Mouse (Mus musculus) natural killer cell, adult 2 months (primary cell): ENCODE results near the gene Chil4.
"Not testable (repeated sequence)": the region's sequence is repeated elsewhere in the genome, so short reads cannot be mapped to it uniquely, and the experiment has no call there.

Source experiments
- DNase-seq, 2 experiments: peaks; one replicate each; pipeline ENCODE4 v3.0.0; 2022; ENCODE audit warnings: low spot score in 2 of 2

The Chil4 gene

DNA sequence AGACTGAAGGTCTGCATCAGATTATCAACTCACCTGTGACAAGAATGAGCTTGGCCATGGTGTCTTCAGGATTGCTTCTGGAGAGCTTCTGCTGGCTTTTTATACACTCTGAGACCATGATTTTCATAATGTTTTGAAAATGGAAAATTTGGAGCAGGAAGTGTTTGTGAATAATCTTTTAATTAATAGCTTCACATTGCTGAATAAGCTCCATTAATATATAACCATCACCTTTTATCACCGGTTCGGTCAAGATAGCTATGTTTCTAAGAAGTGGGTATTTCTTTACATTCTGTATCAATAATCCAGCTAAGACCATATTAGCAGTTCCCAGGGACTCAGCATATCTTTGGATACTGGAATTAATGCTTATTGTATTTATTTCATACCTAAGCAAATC, at the start of gene Chil4:
Gene Chil4 (minus strand): TSS at position 101 of the 400 bp plus-strand sequence.
- DNase-seq, result no peak

DNA sequence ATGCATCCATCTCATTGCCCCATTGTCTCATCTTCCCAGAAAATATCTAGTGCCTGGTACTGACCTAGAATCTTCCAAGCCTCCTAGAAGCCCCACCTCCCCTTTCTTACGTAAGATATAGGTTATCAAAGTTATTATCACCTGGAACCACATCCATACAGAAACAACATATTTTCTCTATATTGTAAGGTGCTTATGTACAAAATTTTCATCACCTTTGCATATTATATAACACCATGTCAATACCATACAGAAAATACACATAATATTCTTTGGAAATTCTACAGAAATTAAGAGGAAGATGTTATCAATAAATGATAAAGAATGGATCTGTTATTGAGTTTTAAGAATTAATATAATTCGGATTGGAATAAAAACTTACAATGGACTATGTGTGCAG, 46.5 kb upstream of the Chil4 start:
- no peak for DNase-seq

DNA sequence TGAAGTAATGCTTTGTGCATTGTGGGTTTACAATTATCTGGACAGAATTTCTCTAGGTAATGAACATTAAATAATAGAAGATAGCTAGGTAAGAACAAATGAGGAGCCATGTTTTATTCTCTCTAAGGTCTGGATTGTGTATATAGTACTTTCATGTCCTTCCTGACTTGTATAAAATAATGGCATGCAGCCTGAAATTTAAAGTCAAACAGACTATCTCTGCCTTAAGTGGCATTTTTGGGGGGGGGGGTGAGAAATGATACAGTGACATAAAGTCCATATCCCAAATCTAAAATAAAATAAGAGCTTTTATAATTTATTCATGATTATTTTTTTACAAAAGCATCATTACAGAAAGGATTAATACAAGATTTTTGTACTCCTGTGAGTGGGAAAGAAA, 45.5 kb upstream of the Chil4 start:
- DNase-seq, result no peak

DNA sequence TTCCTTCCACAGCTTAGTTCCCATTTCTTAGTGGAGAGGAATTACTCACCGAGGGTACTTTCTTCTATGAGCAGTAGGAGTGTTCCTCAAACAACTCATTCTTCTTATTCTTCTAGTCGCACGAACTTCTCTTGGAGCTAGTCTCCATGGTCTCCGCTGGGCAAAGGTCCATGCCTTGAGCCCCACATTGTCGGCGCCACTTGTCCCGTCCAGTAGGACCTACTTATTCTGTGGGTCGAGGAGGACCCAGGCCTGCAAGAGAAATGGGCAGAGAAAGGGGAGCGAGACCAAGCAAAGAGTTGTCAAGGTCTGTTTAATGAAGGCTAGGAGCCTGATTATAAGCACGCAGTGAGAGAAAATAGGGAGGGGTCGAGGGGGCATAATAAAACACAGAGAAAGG, 37.8 kb upstream of the Chil4 start:
- not testable (repeated sequence) for DNase-seq

DNA sequence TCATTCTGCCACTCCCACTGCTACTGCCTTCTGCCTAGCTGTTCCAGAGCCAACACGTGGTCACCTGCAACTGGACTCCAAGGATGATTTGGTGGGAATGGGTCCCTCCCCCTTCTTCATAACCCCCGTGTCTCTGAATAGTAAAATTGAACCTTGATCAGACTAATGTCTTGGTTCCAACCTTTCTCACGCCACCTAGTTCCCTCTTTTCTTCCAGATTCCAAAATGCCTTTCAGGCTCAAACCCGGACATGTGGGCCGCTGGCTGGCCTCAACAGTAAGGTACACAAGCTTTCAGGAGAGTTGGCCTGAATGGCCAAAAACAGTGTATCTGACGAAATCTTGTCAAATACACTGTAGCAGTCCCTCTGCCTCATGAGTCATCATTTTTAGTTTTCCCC, 33.4 kb upstream of the Chil4 start:
- no peak for DNase-seq

DNA sequence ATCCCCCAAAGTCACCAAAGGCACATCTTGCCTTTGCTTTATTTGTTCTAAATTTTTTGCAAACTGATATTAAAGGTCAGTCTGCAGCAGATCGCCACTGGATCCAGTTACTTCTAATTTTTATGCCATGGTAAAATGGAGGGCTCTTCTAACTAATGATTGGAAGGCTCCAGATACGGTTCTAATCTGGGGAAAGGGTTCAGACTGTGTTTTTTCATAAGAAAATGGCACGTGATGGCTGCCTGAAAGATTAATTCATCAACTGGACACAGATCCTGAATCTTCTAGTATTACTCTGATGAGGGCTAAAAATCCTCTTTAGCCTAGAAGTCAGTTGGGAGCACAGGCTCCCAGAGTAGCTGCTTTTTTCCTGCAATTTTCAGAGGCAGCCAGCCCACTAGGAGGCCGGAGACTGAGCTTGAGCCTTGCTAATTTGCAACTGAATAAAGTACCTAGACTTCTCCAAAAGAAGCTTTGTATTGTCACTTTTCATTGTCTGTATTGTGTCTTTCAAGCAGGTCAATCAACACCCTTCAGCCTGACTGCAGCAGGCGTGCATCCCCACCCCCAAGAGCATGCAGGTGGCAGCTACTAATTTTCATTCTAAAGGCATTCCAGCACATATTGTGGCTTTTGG, 31.6 kb upstream of the Chil4 start:
- DNase-seq, result not testable (repeated sequence)

DNA sequence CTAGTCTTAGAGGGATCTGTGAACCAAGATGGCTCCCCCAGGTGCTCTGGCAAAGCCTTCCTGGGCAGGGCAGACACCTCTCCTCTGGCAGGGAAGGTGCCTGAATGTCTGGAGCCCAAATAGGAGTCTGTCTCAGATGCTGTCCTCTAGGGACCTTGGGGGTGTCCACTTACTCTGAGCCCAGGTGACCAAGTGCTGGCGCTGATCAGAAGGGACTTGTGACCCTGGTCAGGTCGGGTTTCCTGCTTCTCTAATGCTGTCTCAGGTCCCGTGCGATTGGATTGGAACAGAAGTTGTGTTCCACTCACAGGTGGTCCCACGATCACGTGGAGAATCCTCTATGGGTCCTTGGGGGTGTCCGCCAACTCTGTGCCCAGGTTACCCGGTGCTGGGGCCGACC, 28.1 kb upstream of the Chil4 start:
- DNase-seq, result not testable (repeated sequence)

DNA sequence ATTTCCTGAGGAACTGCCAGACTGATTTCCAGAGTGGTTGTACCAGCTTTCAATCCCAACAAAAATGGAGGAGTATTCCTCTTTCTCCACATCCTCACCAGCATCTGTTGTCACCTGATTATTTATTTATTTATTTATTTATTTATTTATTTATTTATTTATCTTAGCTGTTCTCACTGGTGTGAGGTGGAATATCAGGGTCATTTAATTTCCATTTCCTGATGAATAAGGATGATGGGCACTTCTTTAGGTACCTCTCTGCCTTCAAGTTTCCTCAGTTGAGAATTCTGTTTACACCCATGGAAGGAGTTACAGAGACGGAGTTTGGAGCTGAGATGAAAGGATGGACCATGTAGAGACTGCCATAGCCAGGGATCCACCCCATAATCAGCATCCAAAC, 20.9 kb upstream of the Chil4 start:
- not testable (repeated sequence) for DNase-seq

DNA sequence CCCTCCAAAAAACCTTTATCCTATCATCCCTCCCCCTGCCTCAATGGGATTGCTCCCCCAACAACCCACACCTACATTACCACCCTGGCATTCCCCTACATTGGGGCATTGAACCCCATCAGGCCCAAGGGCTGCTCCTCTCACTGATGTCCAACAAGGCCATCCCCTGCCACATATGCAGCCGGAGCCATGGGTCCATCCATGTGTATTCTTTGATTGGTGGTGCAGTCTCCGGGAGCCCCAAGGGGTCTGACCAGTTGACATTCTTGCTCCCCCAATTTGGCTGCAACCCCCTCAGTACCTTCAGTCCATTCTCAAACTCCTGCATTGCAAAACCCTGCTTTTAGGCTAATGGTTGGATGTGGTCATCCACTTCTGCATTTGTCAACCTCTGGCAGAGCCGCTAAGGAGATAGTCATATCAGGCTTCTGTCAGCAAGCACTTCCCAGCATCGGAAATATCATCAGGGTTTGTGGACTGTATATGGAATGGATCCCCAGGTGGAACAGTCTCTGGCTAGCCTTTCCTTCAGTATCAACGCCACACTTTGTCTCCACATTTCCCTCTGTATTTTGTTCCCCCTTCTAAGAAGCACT, 20.0 kb upstream of the Chil4 start:
- DNase-seq, result no peak

DNA sequence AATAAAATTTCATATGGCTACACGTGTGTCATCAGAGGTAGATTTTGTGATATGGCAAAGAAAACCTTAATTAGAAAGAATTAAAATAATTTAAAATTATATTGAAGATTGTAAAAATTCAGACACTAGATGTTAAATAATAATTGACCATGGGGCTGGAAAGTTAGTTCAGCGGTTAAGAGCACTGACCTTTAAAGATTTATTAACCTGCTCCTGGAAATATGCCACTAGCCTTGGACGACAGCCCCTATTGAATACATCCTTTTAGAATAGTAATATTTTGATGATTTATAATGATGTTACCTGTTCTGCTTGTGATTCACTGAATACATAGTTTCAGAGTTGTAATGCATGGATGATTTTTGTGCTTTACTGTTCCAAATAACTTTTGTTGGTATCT, 4.1 kb upstream of the Chil4 start:
- not testable (repeated sequence) for DNase-seq

DNA sequence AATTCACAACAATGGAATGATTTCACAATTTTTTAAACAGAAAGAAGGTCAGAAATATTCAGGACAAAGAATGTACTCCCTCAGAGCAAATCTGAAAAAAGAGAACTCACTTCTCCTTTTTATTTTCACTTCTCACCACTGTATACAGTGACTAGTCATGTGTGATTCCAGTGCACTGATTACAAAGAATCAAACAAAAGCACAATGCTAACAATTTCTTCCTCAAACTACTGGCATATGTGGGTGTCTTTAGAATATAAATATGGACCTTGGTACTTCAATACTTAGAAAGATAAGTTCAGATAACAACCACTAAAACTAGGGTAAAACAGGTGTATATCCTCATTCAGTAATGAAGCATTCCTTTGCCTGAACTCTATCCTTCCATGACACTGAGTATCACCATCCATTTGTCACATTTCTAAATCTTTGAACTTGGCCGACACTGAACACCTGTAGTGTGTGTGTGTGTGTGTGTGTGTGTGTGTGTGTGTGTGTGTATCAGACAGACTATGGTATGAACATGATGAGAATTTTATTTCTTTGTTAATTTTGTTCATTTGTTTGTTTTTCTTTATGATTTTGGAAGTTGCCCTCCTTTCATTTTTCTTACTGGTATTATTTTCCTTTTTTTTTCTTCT, 2.4 kb upstream of the Chil4 start:
- DNase-seq, result no peak

DNA sequence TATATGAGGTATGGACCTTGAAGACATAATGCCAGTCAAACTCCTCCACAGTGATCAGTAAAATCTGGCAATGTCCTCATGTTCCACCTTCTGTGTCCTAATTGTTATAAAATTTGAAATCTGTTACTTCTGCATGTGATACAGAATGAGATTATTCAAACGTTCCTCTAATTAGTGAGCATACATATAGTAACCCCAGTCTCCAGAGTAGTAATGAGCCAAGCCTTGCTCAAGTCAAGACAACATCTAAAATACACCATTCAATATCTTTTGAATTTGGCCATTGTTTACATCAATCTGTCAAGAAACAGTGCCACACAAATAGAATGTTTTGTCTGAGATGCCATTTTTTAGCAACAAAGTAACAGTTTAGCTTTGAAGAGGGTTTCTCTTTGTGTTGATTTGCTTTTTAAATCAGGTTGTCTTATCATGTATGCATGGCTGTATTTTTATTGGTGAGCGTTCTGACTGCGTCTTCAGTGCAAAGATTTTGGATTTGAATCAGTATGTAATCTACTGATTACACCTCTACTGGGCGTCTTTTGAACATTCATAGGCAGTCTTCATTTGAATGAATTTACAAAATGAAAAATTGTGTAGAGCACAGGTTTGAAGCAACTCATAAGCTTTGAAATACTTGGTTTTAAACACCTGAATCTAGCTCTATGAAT, 888 bp downstream of the Chil4 start:
- not testable (repeated sequence) for DNase-seq

DNA sequence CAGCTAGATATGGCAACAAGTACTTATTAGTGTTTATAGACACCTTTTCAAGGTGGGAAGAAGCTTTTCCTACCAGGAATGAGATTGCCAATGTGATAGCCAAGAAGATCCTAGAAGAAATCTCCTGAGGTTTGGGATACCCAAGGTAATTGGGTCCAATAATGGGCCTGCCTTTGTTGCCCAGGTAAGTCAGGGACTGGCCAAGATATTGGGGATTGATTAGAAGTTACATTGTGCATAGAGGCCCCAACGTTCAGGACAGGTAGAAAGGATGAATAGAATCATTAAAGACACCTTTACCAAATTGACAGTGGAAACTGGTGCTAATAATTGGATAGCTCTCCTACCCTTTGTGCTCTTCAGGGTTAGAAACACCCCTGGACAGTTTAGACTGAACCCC, 21.3 kb downstream of the Chil4 start:
- not testable (repeated sequence) for DNase-seq

DNA sequence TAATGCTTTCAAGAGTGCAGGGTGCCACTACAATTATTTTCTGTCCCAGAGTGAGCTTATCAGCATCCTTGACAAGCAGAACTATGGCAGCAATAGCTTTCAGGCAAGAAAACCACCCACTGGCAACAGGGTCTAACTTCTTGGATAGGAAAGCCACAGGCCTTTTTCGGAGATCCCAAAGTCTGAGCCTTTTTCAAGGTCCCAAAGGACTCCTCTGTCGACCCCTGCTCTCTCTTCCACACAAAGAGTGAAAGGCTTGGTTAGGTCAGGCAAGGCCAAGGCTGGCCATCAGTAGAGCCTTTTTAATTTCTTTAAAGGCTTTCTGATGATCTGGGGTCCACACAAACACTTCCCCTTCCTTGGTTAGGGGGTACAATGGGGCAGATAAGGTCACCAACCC, 22.1 kb downstream of the Chil4 start:
- DNase-seq, result not testable (repeated sequence)

DNA sequence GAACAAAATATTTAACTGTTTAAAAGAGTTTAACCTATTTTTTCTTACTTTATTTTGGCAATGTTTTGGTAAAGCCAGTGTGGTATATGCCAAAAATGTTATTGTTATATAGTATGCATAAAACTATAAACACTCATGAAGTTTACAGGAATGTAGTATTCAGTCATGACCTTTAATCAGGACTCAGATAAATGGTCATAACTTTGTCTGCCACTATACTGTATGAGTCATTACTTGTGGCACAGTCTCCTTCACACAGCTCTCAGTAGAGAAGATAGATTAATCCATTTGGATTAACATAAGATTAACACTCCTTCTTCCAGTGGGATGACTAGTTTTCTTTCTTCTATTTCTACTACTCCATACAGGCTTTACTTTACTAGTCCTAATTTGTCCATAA, 23.0 kb downstream of the Chil4 start:
- no peak for DNase-seq

DNA sequence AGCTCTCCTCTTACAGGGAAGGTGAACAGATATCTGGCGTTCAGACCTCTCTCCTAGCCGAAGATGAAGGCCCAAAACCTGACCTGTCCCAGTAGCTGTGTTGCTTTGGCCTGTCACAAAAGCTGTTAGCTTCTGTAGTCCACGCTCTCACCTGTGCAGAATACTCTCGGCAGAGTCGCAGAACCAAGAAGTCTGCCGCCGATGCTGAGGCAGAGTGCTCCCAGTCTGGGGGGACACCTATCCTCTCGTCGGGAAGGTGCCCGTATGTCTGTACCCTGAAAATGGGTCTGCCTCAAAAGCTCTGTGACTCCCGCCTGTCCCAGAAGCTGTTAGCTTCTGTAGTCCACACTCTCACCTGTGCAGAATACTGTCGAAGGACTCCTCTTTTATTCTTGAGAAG, 23.8 kb downstream of the Chil4 start:
- no peak for DNase-seq

DNA sequence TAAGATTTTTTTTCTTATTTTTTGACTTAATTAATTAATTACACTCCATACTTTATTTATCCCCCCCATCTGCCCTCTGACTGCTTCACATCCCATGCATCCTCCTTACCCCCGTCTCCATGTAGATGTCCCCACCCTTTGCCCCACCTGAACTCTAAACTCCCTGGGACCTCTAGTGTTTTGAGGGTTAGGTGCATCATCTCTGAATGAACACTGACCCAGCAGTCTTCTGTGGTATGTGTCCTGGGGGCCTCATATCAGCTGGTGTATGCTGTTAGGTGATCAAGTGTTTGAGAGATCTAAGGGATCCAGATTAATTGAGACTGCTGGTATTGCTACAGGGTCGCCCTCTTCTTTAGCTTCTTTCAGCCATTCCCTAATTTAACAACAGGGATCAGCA, 31.3 kb downstream of the Chil4 start:
- DNase-seq, result no peak

DNA sequence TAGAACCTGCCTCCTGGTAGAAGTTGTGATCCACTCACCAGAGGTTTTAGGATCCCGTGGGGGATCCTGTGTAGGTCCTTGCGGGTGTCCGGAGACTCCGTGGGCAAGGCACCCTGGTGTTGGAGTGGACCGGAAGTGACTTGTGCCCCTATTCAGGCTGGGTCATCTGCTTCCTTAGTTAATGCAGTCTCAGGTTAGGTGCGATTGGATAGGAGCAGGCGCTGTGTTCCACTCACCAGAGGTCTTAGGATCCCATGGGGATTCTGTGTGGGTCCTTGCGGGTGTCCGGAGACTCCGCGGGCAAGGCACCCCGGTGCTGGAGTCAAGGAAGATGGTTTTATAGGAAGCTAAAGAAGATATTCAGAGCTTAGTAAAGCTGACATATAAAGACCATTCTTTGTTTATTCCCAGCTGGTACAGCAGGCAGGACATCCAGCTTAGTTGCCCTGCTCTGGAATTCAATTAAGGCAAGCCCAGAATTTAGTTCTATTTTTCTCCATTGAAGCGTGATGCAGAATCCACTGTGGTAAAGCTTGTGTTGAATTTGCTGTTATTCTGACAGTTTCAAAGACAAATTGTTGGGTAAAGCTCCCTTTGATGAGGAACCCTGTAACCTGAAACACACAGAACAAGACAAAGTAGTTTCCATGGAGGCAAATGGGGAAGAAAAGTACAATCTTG, 41.7 kb downstream of the Chil4 start:
- DNase-seq, result no peak

DNA sequence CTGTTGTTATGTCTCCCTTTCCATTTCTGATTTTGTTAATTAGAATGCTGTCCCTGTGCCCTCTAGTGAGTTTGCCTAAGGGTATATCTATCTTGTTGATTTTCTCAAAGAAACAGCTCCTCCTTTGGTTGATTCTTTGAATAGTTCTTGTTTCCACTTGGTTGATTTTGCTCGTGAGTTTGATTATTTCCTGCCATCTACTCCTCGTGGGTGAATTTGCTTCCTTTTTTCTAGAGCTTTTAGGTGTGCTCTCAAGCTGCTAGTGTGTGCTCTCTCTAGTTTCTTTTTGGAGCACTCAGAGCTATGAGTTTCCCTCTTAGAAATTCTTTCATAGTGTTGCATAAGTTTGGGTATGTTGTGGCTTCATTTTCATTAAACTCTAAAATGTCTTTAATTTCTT, 44.3 kb downstream of the Chil4 start:
- DNase-seq, result peak in 1 of 2 experiments; percentile 13

DNA sequence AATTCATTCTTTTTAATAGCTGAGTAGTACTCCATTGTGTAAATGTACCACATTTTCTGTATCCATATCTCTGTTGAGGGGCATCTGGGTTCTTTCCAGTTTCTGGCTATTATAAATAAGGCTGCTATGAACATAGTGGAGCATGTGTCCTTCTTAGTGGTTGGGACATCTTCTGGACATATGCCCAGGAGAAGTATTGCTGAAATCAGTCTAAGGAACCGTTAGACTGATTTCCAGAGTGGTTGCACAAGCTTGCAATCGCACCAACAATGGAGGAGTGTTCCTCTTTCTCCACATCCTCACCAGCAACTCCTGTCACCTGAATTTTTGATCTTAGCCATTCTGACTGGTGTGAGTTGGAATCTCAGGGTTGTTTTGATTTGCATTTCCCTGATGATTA, 46.8 kb downstream of the Chil4 start:
- not testable (repeated sequence) for DNase-seq

DNA sequence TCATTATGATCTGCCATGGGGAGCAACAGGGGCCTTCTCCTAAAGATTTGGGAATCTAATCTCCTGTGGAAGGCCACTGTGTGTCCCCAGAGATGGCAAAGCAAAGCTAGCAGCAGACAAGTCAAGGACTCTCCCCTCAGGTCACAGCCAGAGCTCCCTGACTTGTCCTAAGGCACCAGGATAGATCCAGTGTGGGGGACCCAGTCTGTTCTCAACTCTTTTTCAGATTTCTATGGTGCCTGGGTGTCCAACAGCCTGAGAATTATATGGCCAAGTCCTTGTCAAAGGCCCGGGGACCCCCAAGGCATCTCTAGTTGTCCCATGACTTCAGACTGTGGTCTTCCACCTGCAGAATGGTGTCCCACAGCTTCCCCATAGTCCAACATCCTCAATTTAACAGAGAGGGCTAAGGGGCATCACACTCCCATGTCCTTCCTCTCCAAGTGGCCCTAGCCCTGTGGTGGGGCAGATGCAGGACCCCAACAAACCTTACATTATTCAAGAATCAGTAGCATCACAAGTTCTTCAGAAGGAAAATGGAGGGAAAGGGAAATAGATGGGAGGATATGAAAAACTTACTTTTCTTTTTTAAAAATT, 48.1 kb downstream of the Chil4 start:
- no peak for DNase-seq

DNA sequence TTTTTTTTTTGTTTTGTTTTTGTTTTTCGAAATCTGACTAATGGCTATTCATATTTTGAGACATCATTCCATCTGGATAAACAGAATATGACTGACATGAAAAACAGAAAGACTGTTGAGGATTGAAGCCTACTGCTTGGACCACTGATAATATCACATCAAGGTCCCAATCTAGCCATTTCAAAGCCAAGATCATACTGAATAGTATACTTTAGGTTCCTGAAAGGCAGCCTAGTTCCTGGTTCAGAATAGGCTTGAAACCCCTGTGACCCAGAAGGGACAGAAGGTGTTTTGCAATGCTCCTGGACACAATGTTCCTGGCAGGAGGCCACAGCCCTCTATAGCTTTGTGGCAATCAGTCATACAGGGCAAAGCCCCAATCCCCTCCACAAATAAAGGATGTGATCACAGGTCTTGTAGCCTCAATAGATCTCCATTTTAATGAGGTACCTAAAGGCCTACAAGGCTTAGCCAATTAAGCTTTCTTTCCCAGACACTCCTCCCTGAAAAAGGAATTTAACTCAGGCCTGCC, 48.7 kb downstream of the Chil4 start:
- no peak for DNase-seq
